Comparison of ENCODE assay signal across 8 mouse cellular contexts in the genomic region with DNA sequence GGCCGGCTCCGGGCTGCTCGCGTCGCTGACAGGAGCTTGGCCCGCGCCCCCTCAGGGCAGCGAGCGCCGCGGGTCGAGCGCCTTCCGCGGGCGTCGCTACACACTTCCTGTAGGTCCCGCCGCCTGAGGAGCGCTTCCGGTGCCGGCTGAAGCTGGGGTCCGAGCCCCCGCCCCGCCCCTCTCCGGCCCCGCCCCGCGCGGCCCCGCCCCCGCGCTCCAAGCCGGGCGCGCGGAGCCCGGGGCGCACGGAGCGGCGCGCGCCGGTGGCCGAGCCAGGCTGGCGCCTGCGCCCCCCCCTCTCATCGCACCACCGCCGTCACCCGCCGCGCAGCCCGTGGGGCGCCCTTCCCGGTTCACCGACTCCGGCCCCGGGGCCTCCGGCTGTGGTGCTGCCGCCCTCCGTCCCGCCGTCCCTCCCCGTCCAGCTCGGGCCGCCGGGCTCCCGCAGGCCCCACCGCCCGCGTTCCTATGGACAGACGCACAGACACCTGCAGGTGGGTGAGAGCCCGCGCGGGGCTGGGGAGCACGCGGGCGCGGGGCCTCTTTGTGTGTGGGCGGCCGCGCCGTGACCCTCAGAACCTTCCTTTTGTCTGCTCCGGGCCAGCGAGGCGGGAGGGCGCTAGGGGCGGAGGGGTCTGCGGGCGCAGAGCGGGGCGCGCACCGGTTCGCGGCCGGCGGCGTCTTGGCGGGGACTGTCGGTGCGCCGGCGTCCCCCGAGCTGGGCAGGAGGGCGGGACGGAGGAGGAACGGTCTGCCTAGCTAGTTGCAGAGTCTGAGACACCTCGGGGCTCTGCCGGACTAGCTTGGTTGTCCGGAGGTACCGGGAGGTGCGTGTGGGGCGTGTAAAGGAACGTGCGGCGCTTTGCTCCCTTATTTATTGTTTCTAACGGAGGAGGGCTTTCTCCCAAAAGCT. TPM values are rescaled to one million over a fixed set of nuclear protein-coding genes. Genes with fewer than 3 reads are reported as not detected.
DNase-seq lines count a peak whose midpoint lies in the region; ATAC-seq lines count a peak whose summit lies in the region.

A gene (plus strand): TSS at position 214 of the 913 bp plus-strand sequence.

- DNase-seq in ZHBTc4 (ENCODE audit: low read depth, low spot score), result peak; percentile 95
- peak; percentile 49 to 72 for DNase-seq in gastrocnemius, adult 8-10 months (ENCODE audit: low spot score in 2 of 2)
- DNase-seq in induced T-regulatory cell, adult 2 months (ENCODE audit: low read depth), result peak; percentile 87
- DNase-seq in left cerebral cortex, postnatal 10 days (ENCODE audit: extremely low spot score in 1 of 2, low spot score in 2 of 2), result peak; percentile 35 to 89
- DNase-seq in right cerebral cortex, postnatal 10 days (ENCODE audit: low spot score in 2 of 2), result peak; percentile 78 to 81
- DNase-seq in urinary bladder, postnatal 14 days (ENCODE audit: low spot score), result peak; percentile 71

- peak; percentile 93 for ATAC-seq in common myeloid progenitor, adult 5-6 weeks (replicated peaks; ENCODE audit: low read depth, poor library complexity, severe bottlenecking)
- ATAC-seq in megakaryocyte progenitor cell, adult 5-6 weeks (replicated peaks; ENCODE audit: poor library complexity), result peak; percentile 94

- intact Hi-C loops in left cerebral cortex, postnatal 10 days (cut with DNase I), result loop anchor here (2.0 to 10.0 kb wide), 4 partner anchors 47 to 249 kb away; no protein-coding TSS in a partner anchor

RNA-seq across cellular contexts. Expression of the gene that starts here (rescaled TPM):
- 6.6 and 11.1 TPM in 2 replicates for total RNA-seq in common myeloid progenitor, adult 5-6 weeks (2017)
- 1 to 10 TPM; 4.6 to 8.9 (median 6.2) TPM for total RNA-seq in gastrocnemius, adult 8-10 months (2022)
- total RNA-seq in left cerebral cortex, postnatal 10 days (2021), result 1 to 10 TPM; 9.3 to 10.0 TPM
- 8.1 and 9.2 TPM in 2 replicates for total RNA-seq in megakaryocyte progenitor cell, adult 5-6 weeks (2015)
- total RNA-seq in megakaryocyte progenitor cell, adult 5-6 weeks (2017), result 4.2 and 6.8 TPM in 2 replicates

Comparison
In these comparisons a context has a peak if more than half of its experiments do, and no peak if none do; other contexts are left out.
1. Peak in every context shown above with its lines: DNase-seq and ATAC-seq.